Mouse (Mus musculus) limb, embryonic 15.5 days (tissue): ENCODE results near the gene Gm4981. TPM values are rescaled to one million over a fixed set of nuclear protein-coding genes. Genes with fewer than 3 reads are reported as not detected.

ENCODE experiments used
- ATAC-seq: fragments of 200-750 bp; cut with Nextera tagmentation; 2 replicates; pipeline ENCODE4 v1.8.0; 2017; ENCODE audit warnings: low read depth, moderate TSS enrichment; ENCODE audit not compliant: insufficient number of reproducible peaks, low FRiP score, low TSS enrichment
- H3K27ac ChIP-seq: fragments of 300-500 bp; sonication (generic); 2 replicates; pipeline ENCODE4 v1.5.1; 2015; ENCODE audit warnings: moderate library complexity, mild to moderate bottlenecking, inconsistent platforms
- H3K27me3 ChIP-seq: fragments of 300-500 bp; sonication (generic); 2 replicates; pipeline ENCODE4 v1.6.1; 2015; ENCODE audit warnings: inconsistent platforms
- H3K36me3 ChIP-seq: fragments of 300-500 bp; sonication (generic); 2 replicates; pipeline ENCODE4 v1.6.1; 2015; ENCODE audit warnings: inconsistent platforms
- H3K4me1 ChIP-seq: fragments of 300-500 bp; sonication (generic); 2 replicates; pipeline ENCODE4 v1.6.1; 2015; ENCODE audit warnings: inconsistent platforms
- H3K4me2 ChIP-seq: fragments of 300-500 bp; sonication (generic); 2 replicates; pipeline ENCODE4 v1.6.1; 2015; ENCODE audit warnings: mild to moderate bottlenecking, inconsistent platforms
- H3K4me3 ChIP-seq: fragments of 300-500 bp; sonication (generic); 2 replicates; pipeline ENCODE4 v1.5.1; 2015; ENCODE audit warnings: mild to moderate bottlenecking, inconsistent platforms
- H3K9ac ChIP-seq: fragments of 300-500 bp; sonication (generic); 2 replicates; pipeline ENCODE4 v1.6.1; 2015; ENCODE audit warnings: inconsistent platforms
- H3K9me3 ChIP-seq: fragments of 300-500 bp; sonication (generic); 2 replicates; pipeline ENCODE4 v1.6.1; 2016; ENCODE audit warnings: inconsistent platforms
- WGBS: fragments of 180-500 bp; shearing (Covaris S2); methylation state at CpG from one replicate; pipeline ENCODE4 v1.1.7; 2015; 5-methylcytosine and 5-hydroxymethylcytosine counted together
- polyA plus RNA-seq: library from polyadenylated mRNA; unstranded; fragments of >200 nt; fragmentation: Nextera tagmentation; extraction: Ambion mirVana; gene quantifications from 2 replicates; pipeline ENCODE4 v1.2.1, GENCODE M21; 2015

The Gm4981 gene
- polyA plus RNA-seq, 1 experiment from 2014 or later = not detected

DNA sequence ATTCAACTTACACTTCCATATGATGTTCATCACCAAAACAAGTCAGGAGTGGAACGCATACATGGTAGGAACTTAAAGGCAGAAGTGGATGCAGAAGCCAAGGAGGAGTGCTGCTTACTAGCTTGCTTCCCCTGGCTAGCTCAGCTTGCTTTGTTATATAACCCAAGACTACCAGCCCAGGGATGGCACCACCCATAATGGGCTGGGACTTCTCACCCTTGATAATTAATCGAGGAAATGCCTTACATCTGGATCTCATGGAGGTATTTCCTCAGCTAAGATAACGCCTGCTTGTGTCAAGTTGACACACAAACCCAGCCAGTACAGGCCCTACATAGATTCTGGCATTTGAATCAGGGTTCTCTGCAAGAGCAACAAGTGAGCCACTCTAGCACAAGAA is 19.1 kb downstream of the Gm4981 start:
- H3K36me3 ChIP-seq = no peaks in the 10 kb centered on the region
- H3K9ac ChIP-seq = no peak overlapping the region
- no peak overlapping the region for H3K4me3 ChIP-seq
- H3K27me3 ChIP-seq = no peaks in the 10 kb centered on the region
- no peak overlapping the region for H3K4me2 ChIP-seq
- H3K9me3 ChIP-seq = no peaks in the 10 kb centered on the region
- H3K4me1 ChIP-seq = no peaks in the 10 kb centered on the region
- WGBS = 82% methylated on average over 3 of the region's 3 CpGs
- H3K27ac ChIP-seq = no peak overlapping the region
- no peak for ATAC-seq

DNA sequence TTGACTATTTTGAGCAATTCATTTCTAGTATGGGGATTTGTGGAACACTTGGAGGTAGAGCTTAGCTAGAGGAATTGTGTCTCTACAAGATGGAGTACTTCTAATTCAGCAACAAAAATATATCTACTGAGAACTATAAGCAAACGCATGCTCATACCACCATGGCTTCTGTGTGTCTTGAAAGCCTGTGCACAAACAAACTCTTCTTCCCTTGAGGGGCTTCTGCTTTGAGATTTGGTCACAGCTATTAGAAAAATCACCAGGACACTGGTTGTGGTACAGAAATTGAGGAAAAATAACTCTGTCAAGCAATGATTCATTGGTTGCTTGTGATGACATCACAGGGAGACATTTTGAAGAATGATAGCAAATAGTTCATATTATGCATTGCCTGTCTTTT is 21.1 kb downstream of the Gm4981 start:
- Histone ChIP-seq H3K9me3 (no peaks in the 10 kb centered on the region), H3K9ac (no peak overlapping the region), H3K4me3 (no peak overlapping the region), H3K27ac (no peak overlapping the region), H3K4me1 (no peaks in the 10 kb centered on the region), H3K36me3 (no peaks in the 10 kb centered on the region), H3K4me2 (no peak overlapping the region), H3K27me3 (no peaks in the 10 kb centered on the region)
- ATAC-seq = no peak
- WGBS = 80% methylated on average over 1 of the region's 1 CpGs

DNA sequence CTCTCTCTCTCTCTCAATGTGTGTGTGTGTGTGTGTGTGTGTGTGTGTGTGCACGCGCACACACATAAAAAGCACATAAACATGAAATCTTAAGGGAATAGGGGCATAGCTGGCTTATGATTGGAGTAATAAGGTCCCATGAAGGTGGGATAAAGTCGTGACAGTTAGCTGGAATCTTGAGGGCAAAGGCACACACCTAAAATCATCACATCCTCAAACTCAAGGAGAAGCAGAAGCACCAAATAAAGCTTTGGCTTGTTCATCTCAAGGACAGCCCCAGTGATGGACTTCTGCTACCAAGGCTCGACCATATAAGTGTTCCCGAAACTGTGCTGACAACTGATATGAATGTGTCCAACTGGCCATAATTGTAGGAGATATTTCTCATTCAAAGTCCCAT is 21.6 kb downstream of the Gm4981 start:
- H3K4me3 ChIP-seq = no peak overlapping the region
- no peak overlapping the region for H3K4me2 ChIP-seq
- H3K4me1 ChIP-seq = no peaks in the 10 kb centered on the region
- ATAC-seq = no peak
- no peaks in the 10 kb centered on the region for H3K9me3 ChIP-seq
- no peaks in the 10 kb centered on the region for H3K27me3 ChIP-seq
- H3K9ac ChIP-seq = no peak overlapping the region
- no peak overlapping the region for H3K27ac ChIP-seq
- WGBS = 72% methylated on average over 5 of the region's 5 CpGs
- H3K36me3 ChIP-seq = no peaks in the 10 kb centered on the region

DNA sequence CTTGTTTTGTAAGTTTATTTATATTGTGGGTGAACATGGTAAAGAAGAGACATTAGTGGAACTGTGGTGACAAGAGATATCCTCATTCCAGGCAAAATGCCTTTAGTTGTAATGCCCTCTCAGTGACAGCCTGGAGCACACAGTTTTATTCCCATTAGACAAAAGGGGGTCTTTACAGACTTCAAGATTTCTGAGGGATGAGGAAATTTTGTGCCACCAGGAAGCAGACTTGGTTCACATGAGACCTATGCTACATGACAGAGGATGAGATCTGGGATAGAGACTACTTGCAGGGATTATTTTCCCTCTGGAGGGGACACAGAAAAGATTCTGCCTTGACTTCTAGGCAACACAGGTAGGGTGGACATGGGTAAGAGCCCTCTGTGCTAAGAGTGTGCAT is 22.0 kb downstream of the Gm4981 start:
- H3K4me2 ChIP-seq = no peak overlapping the region
- H3K9ac ChIP-seq = no peak overlapping the region
- H3K4me1 ChIP-seq = no peaks in the 10 kb centered on the region
- no peaks in the 10 kb centered on the region for H3K36me3 ChIP-seq
- no peak overlapping the region for H3K4me3 ChIP-seq
- H3K27ac ChIP-seq = no peak overlapping the region
- H3K27me3 ChIP-seq = no peaks in the 10 kb centered on the region
- H3K9me3 ChIP-seq = no peaks in the 10 kb centered on the region
- no peak for ATAC-seq

DNA sequence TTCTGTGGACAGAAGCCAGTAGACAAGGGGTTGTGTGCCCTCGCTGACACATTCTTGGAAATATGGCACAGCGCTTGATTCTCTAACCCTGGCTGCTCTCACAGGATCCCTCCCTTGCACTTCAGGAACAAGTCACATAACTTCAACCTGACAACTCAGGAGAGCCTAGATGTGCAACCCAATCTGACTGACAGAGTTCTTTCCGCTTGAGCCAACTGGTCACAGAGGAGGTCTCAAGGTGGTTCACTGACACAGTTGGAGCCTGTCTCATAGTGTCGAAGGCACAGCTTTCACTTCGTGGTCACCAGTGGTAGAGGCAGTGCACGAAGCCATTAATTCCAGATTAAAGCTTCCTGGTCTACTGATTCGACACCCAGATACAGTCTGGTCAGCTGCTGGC is 24.3 kb downstream of the Gm4981 start:
- H3K27me3 ChIP-seq = no peaks in the 10 kb centered on the region
- no peak overlapping the region for H3K27ac ChIP-seq
- 77% methylated on average over 7 of the region's 7 CpGs for WGBS
- no peak overlapping the region for H3K4me2 ChIP-seq
- H3K9me3 ChIP-seq = no peaks in the 10 kb centered on the region
- no peaks in the 10 kb centered on the region for H3K4me1 ChIP-seq
- ATAC-seq = no peak
- H3K36me3 ChIP-seq = no peaks in the 10 kb centered on the region
- H3K9ac ChIP-seq = no peak overlapping the region
- H3K4me3 ChIP-seq = no peak overlapping the region

DNA sequence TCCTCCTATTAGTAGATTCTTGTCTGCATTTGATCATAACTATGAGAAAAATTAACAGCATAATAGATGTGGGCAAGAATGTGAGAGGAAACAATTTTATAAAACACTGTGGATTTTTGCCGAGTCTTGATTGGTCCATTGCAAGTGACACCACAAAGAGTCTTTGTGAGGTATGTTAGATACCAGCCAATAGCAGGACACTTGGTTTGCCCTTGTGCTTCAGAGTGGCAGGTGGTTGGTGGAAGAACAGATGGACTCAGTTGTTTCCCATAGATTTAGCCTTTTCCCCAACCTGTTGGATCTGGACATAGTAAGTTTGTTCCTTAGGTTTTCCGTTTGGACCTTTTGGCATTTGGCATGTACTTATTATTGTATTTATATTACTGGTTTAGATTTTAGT is 25.3 kb downstream of the Gm4981 start:
- Histone ChIP-seq H3K9me3 (no peaks in the 10 kb centered on the region), H3K36me3 (no peaks in the 10 kb centered on the region), H3K27ac (no peak overlapping the region), H3K9ac (no peak overlapping the region), H3K27me3 (no peaks in the 10 kb centered on the region), H3K4me2 (no peak overlapping the region), H3K4me3 (no peak overlapping the region), H3K4me1 (no peaks in the 10 kb centered on the region)
- no peak for ATAC-seq
- 83% methylated on average over 2 of the region's 2 CpGs for WGBS

DNA sequence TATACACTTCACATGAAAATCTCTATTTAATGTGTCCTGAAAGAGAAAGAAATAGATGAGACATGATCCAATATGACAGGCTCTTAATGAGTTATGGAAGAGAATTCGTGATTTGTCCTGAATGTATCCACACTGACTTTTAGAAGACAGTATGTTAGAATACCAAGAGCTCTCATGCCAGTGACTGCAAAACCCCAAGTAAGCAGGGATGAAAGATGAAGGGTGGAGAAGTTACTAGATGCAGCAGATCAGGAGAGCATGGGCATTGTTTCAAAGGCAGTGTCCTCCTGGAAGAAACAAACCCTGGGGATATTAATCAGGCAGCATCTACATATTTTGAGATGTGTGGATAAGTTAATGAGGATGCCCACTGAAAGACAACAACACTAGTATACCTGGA is 26.0 kb downstream of the Gm4981 start:
- Histone ChIP-seq H3K27me3 (no peaks in the 10 kb centered on the region), H3K9ac (no peak overlapping the region), H3K4me3 (no peak overlapping the region), H3K4me2 (no peak overlapping the region), H3K36me3 (no peaks in the 10 kb centered on the region), H3K4me1 (no peaks in the 10 kb centered on the region), H3K27ac (no peak overlapping the region), H3K9me3 (no peaks in the 10 kb centered on the region)
- no peak for ATAC-seq
- WGBS = 53% methylated on average over 1 of the region's 1 CpGs

DNA sequence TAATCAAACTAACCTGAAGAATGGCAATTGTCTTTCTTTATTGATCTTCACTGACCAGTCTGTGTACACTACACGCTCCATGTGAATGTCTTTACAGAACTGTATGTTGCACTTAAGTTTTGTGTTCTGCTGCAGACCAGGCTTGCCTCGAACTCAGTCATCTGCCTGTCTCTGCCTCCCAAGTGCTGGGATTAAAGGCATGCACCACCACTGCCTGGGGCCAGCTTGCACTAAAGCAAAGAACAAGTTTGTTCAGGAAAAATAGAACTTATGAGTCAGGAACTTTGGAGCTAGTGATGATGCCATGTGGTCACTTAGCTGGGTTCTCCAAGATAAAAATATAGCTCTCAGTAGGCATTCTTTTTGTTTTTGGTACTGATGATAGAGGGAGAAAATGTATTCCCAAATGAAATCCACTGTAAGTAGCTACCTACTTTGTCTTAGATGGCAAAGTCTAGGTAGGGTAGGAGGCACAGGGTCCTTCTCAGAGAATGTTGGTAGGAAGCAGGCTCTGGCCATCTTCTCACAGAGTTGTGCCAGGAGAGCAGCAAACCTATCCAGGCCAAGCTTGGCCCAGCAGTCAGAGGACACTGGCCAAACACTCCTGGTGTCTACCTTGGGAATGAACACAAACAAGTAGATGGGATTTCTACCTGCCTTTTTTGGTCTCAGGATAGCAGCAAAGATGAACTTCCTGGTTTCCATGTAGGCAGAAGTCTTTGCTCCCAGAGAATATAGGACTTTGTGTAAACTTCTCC is 26.6 kb downstream of the Gm4981 start:
- no peak overlapping the region for H3K4me2 ChIP-seq
- H3K27ac ChIP-seq = no peak overlapping the region
- H3K27me3 ChIP-seq = no peaks in the 10 kb centered on the region
- WGBS = 73% methylated on average over 2 of the region's 2 CpGs
- no peaks in the 10 kb centered on the region for H3K9me3 ChIP-seq
- ATAC-seq = no peak
- H3K4me3 ChIP-seq = no peak overlapping the region
- no peaks in the 10 kb centered on the region for H3K36me3 ChIP-seq
- H3K4me1 ChIP-seq = no peaks in the 10 kb centered on the region
- no peak overlapping the region for H3K9ac ChIP-seq

DNA sequence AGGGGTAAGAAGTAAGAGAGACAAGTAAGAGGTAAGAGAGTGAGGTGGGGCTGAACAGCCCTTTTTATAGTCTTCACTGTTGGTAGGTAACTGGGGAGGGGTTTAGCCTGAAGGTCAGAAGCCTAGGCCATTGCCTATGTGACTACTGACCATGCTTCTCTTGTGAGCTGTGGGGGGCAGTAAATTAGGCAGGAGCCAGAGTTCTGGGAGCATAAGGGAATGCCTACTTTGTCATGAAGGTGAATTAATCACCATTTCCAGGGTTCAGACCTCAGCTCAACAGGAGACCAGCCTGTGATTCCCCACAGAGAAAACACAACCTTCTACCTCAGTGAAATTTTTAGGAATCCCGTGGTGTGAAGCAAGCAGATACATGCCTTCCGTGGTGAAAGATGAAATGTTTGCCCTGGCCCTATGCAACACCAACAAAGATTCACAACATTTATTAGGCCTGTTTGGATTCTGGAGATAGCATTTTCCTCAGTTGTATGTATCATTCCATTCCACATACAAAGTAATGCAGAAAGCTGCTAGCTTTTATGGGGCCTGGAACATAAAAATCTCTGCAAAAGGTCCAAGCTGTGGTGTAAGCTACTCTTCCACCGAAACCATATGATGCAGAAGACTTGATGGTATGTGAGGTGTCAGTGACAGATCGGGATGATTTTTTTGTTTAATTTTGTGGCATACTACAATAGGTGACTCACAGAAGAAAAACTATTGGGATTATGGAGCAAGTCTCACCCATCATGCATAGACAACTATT is 29.7 kb downstream of the Gm4981 start:
- 85% methylated on average over 4 of the region's 4 CpGs for WGBS
- Histone ChIP-seq H3K4me2 (no peak overlapping the region), H3K4me1 (no peaks in the 10 kb centered on the region), H3K9ac (no peak overlapping the region), H3K9me3 (no peaks in the 10 kb centered on the region), H3K27ac (no peak overlapping the region), H3K4me3 (no peak overlapping the region), H3K27me3 (no peaks in the 10 kb centered on the region), H3K36me3 (no peaks in the 10 kb centered on the region)
- ATAC-seq = no peak

DNA sequence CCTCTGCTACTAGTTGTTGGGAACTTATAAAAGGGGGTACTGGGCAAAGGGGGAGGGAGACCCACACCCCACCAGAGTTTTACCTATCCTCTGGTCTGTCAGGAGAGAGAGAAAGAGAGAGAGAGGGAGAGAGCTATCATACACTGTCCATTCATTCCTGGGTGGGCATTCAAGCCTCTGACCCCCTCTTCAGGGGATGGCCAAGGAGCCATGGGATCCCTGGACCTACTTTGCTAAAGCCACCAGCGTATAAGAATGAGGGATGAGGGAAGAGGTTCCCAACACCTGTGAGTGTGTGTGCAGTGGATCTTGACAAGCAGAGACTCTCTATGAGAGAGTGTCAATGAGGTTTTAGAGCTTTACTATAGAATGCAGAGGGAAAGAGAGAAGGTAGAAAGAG is 30.5 kb downstream of the Gm4981 start:
- no peak overlapping the region for H3K9ac ChIP-seq

More for the DNA sequence above, 30.5 kb downstream of the Gm4981 start:
- Histone ChIP-seq H3K4me1 (no peaks in the 10 kb centered on the region), H3K36me3 (no peaks in the 10 kb centered on the region), H3K9me3 (no peaks in the 10 kb centered on the region), H3K27ac (no peak overlapping the region), H3K27me3 (no peaks in the 10 kb centered on the region), H3K4me3 (no peak overlapping the region), H3K4me2 (no peak overlapping the region)
- no peak; the same call in 1 of the 2 replicates for ATAC-seq
- WGBS = 47% methylated on average over 1 of the region's 1 CpGs
